Mouse (Mus musculus): ENCODE measurements at regions not wholly inside any gene's neighbourhood (a gene's known extent, or its start where the extent isn't known, plus 50 kb on each side); places are given as distances from the start of the nearest gene placed in this dataset.

DNA sequence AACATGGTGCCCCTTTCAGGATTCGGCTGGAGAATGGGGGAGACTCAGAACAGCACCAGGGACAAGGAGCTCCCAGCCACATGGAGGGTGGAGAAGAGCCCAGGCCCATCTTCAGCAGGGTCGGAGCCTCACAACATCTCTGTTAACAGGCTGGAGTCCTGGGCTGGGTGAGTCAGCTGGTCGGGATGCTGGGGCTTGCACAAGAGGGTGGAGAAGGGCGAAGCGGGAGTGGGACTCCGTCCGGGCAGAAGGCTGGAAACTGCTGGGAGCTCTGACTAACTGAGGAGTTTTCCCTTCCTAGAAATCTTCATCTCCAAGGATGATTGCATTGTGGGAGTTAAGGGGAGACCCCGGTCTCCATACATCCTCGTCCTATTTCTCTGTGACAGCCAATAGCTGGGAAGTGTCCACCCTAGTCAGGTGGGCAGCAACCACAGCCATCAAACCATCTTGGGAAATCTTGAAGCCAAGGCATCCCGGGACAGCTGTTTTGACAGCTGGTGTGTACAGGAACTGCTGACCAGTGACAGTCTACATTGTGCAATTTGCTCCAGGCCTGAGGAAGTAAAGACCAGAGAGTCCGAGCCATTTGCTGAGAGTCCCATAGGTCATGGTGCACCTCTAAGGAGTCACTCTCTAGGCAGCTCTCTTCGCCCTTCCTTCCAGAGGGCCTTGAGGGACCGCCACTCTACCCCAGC is 247.4 kb downstream of the Bcl11b start:
- ATAC-seq (replicated peaks; ENCODE audit: low FRiP score) (no peak), DNase-seq (ENCODE audit: low spot score) (no peak)
- Histone ChIP-seq H3K27ac (ENCODE audit: low read depth, low read length) (no peak overlapping the region), H3K4me3 (ENCODE audit: low read depth, low read length) (no peak overlapping the region), H3K9ac (ENCODE audit: low read depth, low read length) (no peak overlapping the region), H3K27me3 (replicated peaks; ENCODE audit: control insufficient read depth, insufficient read depth, low read length) (no peaks in the 10 kb centered on the region), H3K9me3 (ENCODE audit: control insufficient read depth, low read length) (no peaks in the 10 kb centered on the region), H3K36me3 (ENCODE audit: control insufficient read depth, insufficient read depth, low read length) (no peaks in the 10 kb centered on the region), H3K4me2 (no peak overlapping the region), H3K4me1 (replicated peaks; ENCODE audit: control insufficient read depth, insufficient read depth, low read length) (peaks cover 4% of the 10 kb centered on the region; the same call in 1 of the 2 replicates)
- 77% methylated on average over 13 of the region's 13 CpGs for WGBS

DNA sequence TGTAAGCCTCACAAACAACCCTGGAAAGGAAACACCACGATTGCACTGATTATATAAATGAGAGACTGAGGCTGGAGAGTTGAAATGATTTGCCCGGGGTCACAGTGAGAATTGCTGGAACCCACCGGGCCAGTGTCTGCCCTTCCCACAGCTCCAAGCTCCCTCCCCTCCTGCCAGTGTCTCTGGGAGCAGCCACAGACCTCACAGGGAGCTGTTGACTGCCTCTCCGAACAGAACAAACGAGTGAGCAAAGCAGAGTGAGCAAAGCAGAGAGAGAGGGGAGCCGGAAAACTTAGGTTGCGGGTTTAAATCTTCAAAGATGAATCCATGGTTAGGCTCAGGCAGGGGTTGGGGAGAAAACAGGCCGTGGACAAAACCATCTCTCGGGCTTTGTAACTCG is 246.2 kb downstream of the Bcl11b start:
- DNase-seq (ENCODE audit: low spot score) (no peak), ATAC-seq (replicated peaks; ENCODE audit: low FRiP score) (no peak)
- 40% methylated on average over 10 of the region's 10 CpGs for WGBS

DNA sequence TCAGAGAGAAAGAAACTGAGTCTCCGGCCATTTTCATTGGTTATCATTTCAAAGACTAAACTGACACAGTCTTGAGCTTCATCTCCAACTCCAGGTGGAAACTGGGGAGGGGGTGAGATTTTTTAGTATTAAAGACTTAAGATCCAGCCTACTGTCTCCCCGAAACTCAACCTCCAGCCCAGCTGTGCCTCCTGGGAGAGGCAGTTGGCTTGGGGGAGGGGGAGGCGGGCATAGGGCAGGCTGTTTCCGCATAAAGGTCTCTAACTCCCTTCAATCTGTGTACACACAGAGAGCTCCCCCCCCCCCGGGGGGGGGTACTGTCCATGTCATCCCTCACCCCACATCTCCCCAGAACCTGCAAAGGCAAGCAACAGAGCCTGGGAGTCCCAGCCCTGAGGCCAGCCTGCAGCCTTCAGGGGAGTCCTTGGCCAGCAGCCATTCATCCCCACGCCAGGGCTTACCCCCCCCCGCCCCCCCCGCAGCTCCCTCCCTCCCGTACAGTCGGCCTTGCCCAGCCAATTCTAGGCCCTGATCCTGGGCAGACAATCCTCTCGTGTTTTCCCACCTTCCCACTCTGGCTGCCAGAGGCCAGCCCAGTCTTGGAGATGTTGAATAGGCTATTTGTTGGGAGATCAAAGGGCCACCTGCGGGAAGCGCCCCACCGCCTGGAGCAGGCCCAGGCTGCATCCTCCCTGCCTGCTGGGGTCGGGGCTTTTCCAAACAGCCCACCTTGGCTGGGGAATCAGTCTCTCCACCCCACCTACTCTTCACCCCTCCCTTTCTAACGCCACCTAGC is 245.2 kb downstream of the Bcl11b start:
- WGBS: 24% methylated on average over 14 of the region's 16 CpGs
- Histone ChIP-seq H3K9me3 (ENCODE audit: control insufficient read depth, low read length) (no peaks in the 10 kb centered on the region), H3K27me3 (replicated peaks; ENCODE audit: control insufficient read depth, insufficient read depth, low read length) (no peaks in the 10 kb centered on the region), H3K36me3 (ENCODE audit: control insufficient read depth, insufficient read depth, low read length) (no peaks in the 10 kb centered on the region), H3K27ac (ENCODE audit: low read depth, low read length) (no peak overlapping the region), H3K4me2 (no peak overlapping the region), H3K4me1 (replicated peaks; ENCODE audit: control insufficient read depth, insufficient read depth, low read length) (peaks cover 4% of the 10 kb centered on the region; the same call in 1 of the 2 replicates), H3K9ac (ENCODE audit: low read depth, low read length) (no peak overlapping the region), H3K4me3 (ENCODE audit: low read depth, low read length) (no peak overlapping the region)
- no peak for ATAC-seq (replicated peaks; ENCODE audit: low FRiP score)
- DNase-seq (ENCODE audit: low spot score): no peak

More for the DNA sequence above, 246.2 kb downstream of the Bcl11b start:
- Histone ChIP-seq H3K36me3 (ENCODE audit: control insufficient read depth, insufficient read depth, low read length) (no peaks in the 10 kb centered on the region), H3K27ac (ENCODE audit: low read depth, low read length) (no peak overlapping the region), H3K27me3 (replicated peaks; ENCODE audit: control insufficient read depth, insufficient read depth, low read length) (no peaks in the 10 kb centered on the region), H3K9me3 (ENCODE audit: control insufficient read depth, low read length) (no peaks in the 10 kb centered on the region), H3K4me1 (replicated peaks; ENCODE audit: control insufficient read depth, insufficient read depth, low read length) (peaks cover 4% of the 10 kb centered on the region; the same call in 1 of the 2 replicates), H3K4me2 (no peak overlapping the region), H3K4me3 (ENCODE audit: low read depth, low read length) (no peak overlapping the region), H3K9ac (ENCODE audit: low read depth, low read length) (no peak overlapping the region)

DNA sequence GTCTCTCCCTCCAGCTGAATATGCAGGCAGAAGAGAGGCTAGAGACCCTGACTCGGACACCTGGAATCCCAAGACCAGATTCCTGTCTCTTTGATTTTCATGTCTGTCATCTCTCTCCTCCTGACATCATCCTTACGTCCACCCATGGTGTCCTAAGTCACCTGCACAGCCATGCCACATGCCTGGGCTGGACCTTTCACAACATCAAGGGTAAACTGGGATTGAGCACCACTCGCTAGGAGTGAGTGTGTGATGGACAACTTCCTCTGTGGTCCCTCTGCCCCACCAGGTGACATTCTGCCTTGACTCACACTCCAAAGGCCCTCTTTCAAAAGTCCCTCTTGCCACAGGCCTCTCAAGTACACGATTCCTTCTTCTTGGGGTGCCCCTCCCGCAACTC is 244.1 kb downstream of the Bcl11b start:
- H3K9ac ChIP-seq (ENCODE audit: low read depth, low read length): no peak overlapping the region
- H3K27me3 ChIP-seq (replicated peaks; ENCODE audit: control insufficient read depth, insufficient read depth, low read length): no peaks in the 10 kb centered on the region
- H3K4me3 ChIP-seq (ENCODE audit: low read depth, low read length): no peak overlapping the region
- DNase-seq (ENCODE audit: low spot score) (no peak), ATAC-seq (replicated peaks; ENCODE audit: low FRiP score) (no peak)
- no peaks in the 10 kb centered on the region for H3K36me3 ChIP-seq (ENCODE audit: control insufficient read depth, insufficient read depth, low read length)
- no peak overlapping the region for H3K4me2 ChIP-seq
- H3K4me1 ChIP-seq (replicated peaks; ENCODE audit: control insufficient read depth, insufficient read depth, low read length): peaks cover 4% of the 10 kb centered on the region; the same call in 1 of the 2 replicates
- H3K9me3 ChIP-seq (ENCODE audit: control insufficient read depth, low read length): no peaks in the 10 kb centered on the region
- H3K27ac ChIP-seq (ENCODE audit: low read depth, low read length): no peak overlapping the region
- WGBS: 63% methylated on average over 5 of the region's 5 CpGs

DNA sequence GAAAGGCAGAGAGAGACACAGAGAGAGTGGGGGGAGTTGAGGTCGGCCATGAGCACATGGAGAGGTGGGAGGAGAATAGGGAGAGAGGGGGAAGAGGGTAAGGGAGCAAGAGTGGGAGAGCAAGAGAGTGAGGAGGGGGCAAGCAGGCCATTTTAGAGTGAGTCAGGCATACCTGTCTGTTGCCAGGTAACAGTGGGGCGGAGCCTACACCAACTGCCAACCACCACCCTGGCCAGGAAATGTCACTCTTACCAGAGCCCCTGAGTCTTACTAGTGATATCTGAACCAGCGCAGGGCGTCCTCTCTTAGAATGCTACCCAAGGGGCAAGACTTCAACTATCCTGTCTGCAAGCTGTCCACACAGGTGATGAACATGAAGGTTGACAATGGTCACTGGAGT is 243.5 kb downstream of the Bcl11b start:
- Histone ChIP-seq H3K9me3 (ENCODE audit: control insufficient read depth, low read length) (no peaks in the 10 kb centered on the region), H3K36me3 (ENCODE audit: control insufficient read depth, insufficient read depth, low read length) (no peaks in the 10 kb centered on the region), H3K9ac (ENCODE audit: low read depth, low read length) (no peak overlapping the region), H3K4me2 (no peak overlapping the region), H3K4me3 (ENCODE audit: low read depth, low read length) (no peak overlapping the region), H3K27ac (ENCODE audit: low read depth, low read length) (no peak overlapping the region), H3K4me1 (replicated peaks; ENCODE audit: control insufficient read depth, insufficient read depth, low read length) (peaks cover 4% of the 10 kb centered on the region; the same call in 1 of the 2 replicates), H3K27me3 (replicated peaks; ENCODE audit: control insufficient read depth, insufficient read depth, low read length) (no peaks in the 10 kb centered on the region)
- 74% methylated on average over 4 of the region's 4 CpGs for WGBS
- no peak for DNase-seq (ENCODE audit: low spot score)
- no peak for ATAC-seq (replicated peaks; ENCODE audit: low FRiP score)

DNA sequence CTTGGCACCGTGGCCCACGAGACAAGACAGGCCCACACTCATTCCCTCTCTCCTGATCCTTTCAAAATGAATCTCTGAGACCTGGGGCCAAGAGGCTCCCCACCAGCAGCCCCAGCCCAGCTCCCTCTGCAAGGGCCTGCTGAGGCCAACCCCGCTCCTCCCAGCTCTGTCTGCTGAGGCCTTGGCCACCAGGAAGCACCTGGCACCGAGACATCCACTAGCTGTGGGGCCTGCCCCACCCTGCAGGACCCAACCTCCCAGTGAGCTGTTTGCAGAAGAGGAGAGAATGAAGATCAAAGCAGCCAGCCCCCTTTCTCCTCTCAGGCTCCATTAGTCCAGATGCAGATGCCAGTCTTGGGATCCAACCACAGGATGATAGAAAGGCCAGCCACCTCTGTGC is 241.3 kb downstream of the Bcl11b start:
- no peak overlapping the region for H3K27ac ChIP-seq (ENCODE audit: low read depth, low read length)
- no peak for ATAC-seq (replicated peaks; ENCODE audit: low FRiP score)
- no peaks in the 10 kb centered on the region for H3K36me3 ChIP-seq (ENCODE audit: control insufficient read depth, insufficient read depth, low read length)
- H3K4me2 ChIP-seq: no peak overlapping the region
- WGBS: 77% methylated on average over 4 of the region's 4 CpGs
- peaks cover 4% of the 10 kb centered on the region; the same call in 1 of the 2 replicates for H3K4me1 ChIP-seq (replicated peaks; ENCODE audit: control insufficient read depth, insufficient read depth, low read length)
- DNase-seq (ENCODE audit: low spot score): no peak
- no peaks in the 10 kb centered on the region for H3K9me3 ChIP-seq (ENCODE audit: control insufficient read depth, low read length)
- no peaks in the 10 kb centered on the region for H3K27me3 ChIP-seq (replicated peaks; ENCODE audit: control insufficient read depth, insufficient read depth, low read length)
- no peak overlapping the region for H3K4me3 ChIP-seq (ENCODE audit: low read depth, low read length)
- H3K9ac ChIP-seq (ENCODE audit: low read depth, low read length): no peak overlapping the region

DNA sequence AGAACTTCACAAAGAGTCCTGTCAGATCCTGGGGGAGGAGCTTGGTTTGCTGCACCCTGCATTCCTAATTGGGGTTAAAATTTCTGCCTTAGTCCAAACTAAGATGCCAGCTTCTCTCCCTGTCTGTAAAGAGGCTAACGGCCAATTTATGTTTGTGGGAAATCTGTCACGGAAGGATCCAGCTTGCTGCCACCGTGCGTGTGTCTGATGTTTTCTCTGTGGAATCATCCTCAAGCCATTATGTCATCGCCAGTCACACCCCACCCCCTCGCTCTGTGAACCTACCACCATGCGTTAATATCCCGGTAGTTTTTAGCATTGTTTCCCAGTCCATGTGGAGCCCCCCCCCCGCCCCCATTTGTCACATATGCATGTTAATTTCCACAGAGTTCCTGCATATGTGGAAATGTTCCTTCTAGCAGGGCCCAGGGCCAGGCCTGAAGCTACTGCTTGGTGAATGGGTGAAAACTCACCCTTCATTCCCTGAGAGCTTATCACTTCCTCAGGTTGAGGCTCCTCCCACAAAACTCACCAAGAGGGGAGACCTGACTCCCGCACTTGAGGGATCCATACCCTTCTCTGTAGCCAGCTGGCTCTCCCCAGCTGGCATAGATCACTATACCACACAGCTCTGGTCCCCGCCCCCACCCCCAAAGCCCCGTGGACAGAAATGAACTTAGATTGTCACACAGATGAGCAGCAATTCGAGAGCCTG is 233.4 kb downstream of the Bcl11b start:
- H3K36me3 ChIP-seq (ENCODE audit: control insufficient read depth, insufficient read depth, low read length): no peaks in the 10 kb centered on the region
- 54% methylated on average over 13 of the region's 13 CpGs for WGBS
- no peaks in the 10 kb centered on the region for H3K4me1 ChIP-seq (replicated peaks; ENCODE audit: control insufficient read depth, insufficient read depth, low read length)
- H3K4me2 ChIP-seq: no peak overlapping the region
- H3K4me3 ChIP-seq (ENCODE audit: low read depth, low read length): no peak overlapping the region
- DNase-seq (ENCODE audit: low spot score): no peak
- H3K9me3 ChIP-seq (ENCODE audit: control insufficient read depth, low read length): no peaks in the 10 kb centered on the region
- no peak overlapping the region for H3K9ac ChIP-seq (ENCODE audit: low read depth, low read length)
- no peak for ATAC-seq (replicated peaks; ENCODE audit: low FRiP score)
- H3K27ac ChIP-seq (ENCODE audit: low read depth, low read length): no peak overlapping the region
- no peaks in the 10 kb centered on the region for H3K27me3 ChIP-seq (replicated peaks; ENCODE audit: control insufficient read depth, insufficient read depth, low read length)

DNA sequence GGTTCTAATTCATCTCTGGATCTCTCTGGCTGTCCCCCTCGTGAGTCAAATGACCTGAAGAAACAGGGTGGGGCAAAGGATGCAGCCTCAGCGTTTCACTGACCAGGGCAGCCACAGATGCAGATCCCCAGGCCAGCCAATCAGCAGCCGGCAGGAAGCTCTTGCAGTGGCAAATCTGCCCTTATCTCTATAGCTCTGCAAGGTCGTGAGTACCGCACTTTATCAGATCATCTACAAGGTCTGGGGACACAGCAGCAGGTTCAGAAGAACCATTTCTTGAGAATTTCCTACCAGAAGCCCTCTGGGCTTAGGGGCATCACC is 232.9 kb downstream of the Bcl11b start:
- no peak for ATAC-seq (replicated peaks; ENCODE audit: low FRiP score)
- Histone ChIP-seq H3K4me1 (replicated peaks; ENCODE audit: control insufficient read depth, insufficient read depth, low read length) (no peaks in the 10 kb centered on the region), H3K36me3 (ENCODE audit: control insufficient read depth, insufficient read depth, low read length) (no peaks in the 10 kb centered on the region), H3K4me2 (no peak overlapping the region), H3K9me3 (ENCODE audit: control insufficient read depth, low read length) (no peaks in the 10 kb centered on the region), H3K9ac (ENCODE audit: low read depth, low read length) (no peak overlapping the region), H3K4me3 (ENCODE audit: low read depth, low read length) (no peak overlapping the region), H3K27me3 (replicated peaks; ENCODE audit: control insufficient read depth, insufficient read depth, low read length) (no peaks in the 10 kb centered on the region), H3K27ac (ENCODE audit: low read depth, low read length) (no peak overlapping the region)
- no peak for DNase-seq (ENCODE audit: low spot score)
- WGBS: 9% methylated on average over 5 of the region's 5 CpGs

Measured in liver, embryonic 11.5 days (tissue).